Mouse (Mus musculus) embryonic facial prominence, embryonic 14.5 days (tissue): ENCODE data around the gene Cacng5. TPM values are rescaled to one million over a fixed set of nuclear protein-coding genes. Genes with fewer than 3 reads are reported as not detected.

Experiments
- ATAC-seq: fragments of 200-750 bp; cut with Nextera tagmentation; 2 replicates; pipeline ENCODE4 v1.8.0; 2017; ENCODE audit warnings: low read depth, moderate number of reproducible peaks, moderate TSS enrichment
- DNase-seq: peaks from one replicate; pipeline ENCODE4 v3.0.0-alpha.2; 2015; ENCODE audit warnings: low spot score
- H3K27ac ChIP-seq: fragments of 300-500 bp; sonication (generic); replicated peaks from 2 replicates; pipeline ENCODE4 v1.5.1; 2014; ENCODE audit warnings: low read depth, mild to moderate bottlenecking, low read length, moderate library complexity
- H3K27me3 ChIP-seq: fragments of 300-500 bp; sonication (generic); replicated peaks from 2 replicates; pipeline ENCODE4 v1.6.1; 2014; ENCODE audit warnings: low read length; ENCODE audit not compliant: control insufficient read depth, insufficient read depth
- H3K36me3 ChIP-seq: fragments of 300-500 bp; sonication (generic); 2 replicates; pipeline ENCODE4 v1.6.1; 2014; ENCODE audit warnings: low read length, mixed read lengths; ENCODE audit not compliant: control insufficient read depth, insufficient read depth
- H3K4me1 ChIP-seq: fragments of 300-500 bp; sonication (generic); 2 replicates; pipeline ENCODE4 v1.6.1; 2014; ENCODE audit warnings: antibody characterized with exemption, low read length; ENCODE audit not compliant: control insufficient read depth, insufficient read depth
- H3K4me2 ChIP-seq: fragments of 300-500 bp; sonication (generic); 2 replicates; pipeline ENCODE4 v1.6.1; 2014; ENCODE audit warnings: low read depth, mild to moderate bottlenecking, low read length, moderate library complexity, mixed read lengths
- H3K4me3 ChIP-seq: fragments of 300-500 bp; sonication (generic); 2 replicates; pipeline ENCODE4 v1.5.1; 2014; ENCODE audit warnings: low read depth, mild to moderate bottlenecking, low read length
- H3K9ac ChIP-seq: fragments of 300-500 bp; sonication (generic); 2 replicates; pipeline ENCODE4 v1.6.1; 2014; ENCODE audit warnings: low read depth, mild to moderate bottlenecking, low read length, moderate library complexity, mixed read lengths
- H3K9me3 ChIP-seq: fragments of 300-500 bp; sonication (generic); 2 replicates; pipeline ENCODE4 v1.6.1; 2016; ENCODE audit warnings: low read length; ENCODE audit not compliant: control insufficient read depth
- WGBS: fragments of 180-500 bp; shearing (Covaris S2); extraction: QIAGEN DNeasy Blood & Tissue Kit; methylation state at CpG from one replicate; pipeline ENCODE4 v1.1.7; 2014; 5-methylcytosine and 5-hydroxymethylcytosine counted together
- polyA plus RNA-seq: library from polyadenylated mRNA; unstranded; fragments of >200 nt; fragmentation: Nextera tagmentation; extraction: Ambion mirVana; gene quantifications from 2 replicates; pipeline ENCODE4 v1.2.1, GENCODE M21; 2014

The Cacng5 gene
- polyA plus RNA-seq = 0.95 and 1.2 TPM in 2 replicates

DNA sequence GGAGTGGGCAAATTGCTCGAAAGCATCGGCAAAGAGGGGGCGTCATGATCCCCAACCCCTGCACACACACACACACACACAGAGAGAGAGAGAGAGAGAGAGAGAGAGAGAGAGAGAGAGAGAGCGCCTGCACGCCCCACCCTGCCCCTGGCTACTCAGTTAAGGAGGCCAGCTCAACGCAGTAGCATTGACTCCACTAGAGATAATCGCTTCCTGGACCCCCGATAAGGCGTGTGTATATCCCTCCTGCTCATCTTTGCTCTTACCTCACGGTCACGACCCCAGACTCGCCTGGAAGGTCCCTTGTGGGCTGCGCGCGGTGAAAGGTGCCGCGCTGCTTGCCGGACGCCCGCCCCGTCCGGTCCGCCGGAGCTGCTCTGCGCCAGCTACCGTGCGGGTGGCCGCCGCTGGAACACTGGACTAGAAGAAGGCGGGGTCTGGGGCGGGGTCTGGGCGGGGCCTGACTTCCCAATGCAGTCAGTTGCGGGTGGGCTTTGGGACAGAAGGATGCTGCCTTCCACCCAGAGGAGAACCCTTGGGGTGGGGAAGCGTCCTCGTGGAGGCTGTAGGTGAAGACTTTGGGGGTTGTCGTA is at the start of gene Cacng5:
TSS of gene Cacng5 (minus strand) at position 422 of the 593 bp plus-strand sequence.
- peak within 1 kb of the TSS; percentile 55 for H3K4me2 ChIP-seq
- DNase-seq = no peak
- 0 out of 2 replicates have a peak, but pooled peaks have one; percentile 62 for ATAC-seq
- H3K36me3 ChIP-seq = no peaks in the 10 kb centered on the region
- no peak within 1 kb of the TSS for H3K9ac ChIP-seq
- H3K4me3 ChIP-seq = peak within 1 kb of the TSS; percentile 31
- H3K4me1 ChIP-seq = no peaks in the 10 kb centered on the region
- no peaks in the 10 kb centered on the region for H3K9me3 ChIP-seq
- peaks cover 24% of the 10 kb centered on the region for H3K27me3 ChIP-seq
- no peak within 1 kb of the TSS for H3K27ac ChIP-seq
- 5% methylated on average over 31 of the region's 36 CpGs for WGBS

DNA sequence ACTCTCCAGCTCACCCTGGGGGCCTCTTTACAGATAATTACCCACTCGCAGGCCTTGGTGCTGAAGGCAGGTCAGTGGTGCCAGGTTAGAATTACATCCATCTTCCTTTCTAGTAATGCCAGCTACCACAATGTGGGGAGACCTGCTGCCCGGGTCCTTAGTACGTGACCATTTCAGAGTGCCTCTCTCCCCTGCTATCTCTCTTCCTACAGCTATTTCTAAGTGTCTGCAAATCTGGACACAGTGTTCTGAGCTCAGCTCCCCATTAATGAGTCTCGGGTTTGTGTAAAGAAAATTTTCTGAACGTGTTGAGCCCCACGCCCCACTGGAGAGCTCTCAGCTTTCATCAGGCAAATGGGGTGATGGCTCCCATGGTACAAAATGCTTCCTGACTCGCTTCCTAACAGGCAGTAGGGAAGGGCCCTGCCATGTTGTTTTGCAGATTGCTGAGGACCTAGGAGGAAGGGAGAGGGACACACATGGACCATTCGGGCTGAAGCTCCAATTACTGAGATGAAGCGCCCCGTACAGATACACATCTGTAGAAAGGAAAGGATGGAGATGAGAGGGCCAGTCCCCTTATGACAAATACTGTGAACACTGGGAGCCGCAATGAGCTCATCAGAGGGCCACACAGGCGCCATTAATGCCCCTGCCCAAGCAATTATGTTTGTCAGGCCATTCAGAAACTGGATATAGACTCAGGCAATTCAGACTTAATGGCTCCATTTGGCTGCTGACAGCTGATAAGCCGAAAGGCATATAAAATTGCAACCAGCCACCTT is 42.9 kb upstream of the Cacng5 start:
- no peak overlapping the region for H3K4me3 ChIP-seq
- H3K9ac ChIP-seq = no peak overlapping the region
- no peaks in the 10 kb centered on the region for H3K4me1 ChIP-seq
- H3K27me3 ChIP-seq = no peaks in the 10 kb centered on the region
- WGBS = 64% methylated on average over 13 of the region's 13 CpGs
- no peak overlapping the region for H3K4me2 ChIP-seq
- peaks cover 13% of the 10 kb centered on the region; the same call in 1 of the 2 replicates for H3K36me3 ChIP-seq
- no peak; the same call in 1 of the 2 replicates for ATAC-seq
- H3K9me3 ChIP-seq = no peaks in the 10 kb centered on the region
- DNase-seq = no peak
- no peak overlapping the region for H3K27ac ChIP-seq

DNA sequence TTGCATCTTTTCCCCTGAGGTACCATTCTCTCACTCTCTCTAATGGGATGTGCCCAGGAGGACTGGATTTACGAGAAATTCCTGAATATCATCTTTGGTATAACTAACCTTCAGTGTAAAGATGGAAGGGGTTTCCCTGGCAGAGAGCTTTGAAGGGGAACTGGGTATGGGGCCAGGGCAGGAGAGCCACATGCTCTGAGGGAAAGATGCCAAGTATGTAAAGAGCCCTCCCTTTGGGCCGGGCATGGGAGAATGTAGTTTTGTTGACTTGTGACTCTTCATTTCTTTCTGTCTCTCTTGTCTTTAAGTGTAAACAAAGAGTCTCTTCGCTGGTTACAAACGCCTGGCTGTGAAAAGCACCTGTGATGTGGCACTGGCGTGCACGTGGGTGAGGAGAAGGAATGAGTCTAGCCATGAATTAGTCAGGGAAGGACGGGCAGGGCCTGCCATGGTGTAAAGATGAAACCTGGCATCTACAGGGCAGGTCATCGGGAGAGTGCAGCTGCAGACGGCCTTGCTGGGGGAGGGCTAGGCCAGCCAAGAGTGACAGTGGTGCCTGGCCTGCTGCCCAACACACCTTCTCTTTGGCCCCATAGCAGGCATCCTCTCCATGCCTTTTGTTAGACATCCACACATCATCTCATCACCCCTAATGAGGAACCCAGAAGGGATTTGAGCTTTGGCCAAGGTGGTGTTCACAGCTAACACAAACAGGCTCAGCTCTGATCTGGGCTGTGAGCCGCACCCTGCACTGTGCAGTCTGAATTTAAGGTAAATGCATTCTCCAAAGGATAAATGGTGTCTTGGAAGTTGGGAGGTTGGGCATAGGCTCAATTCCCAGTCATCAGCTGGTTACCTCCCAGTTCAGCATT is 40.6 kb upstream of the Cacng5 start:
- ATAC-seq = no peak

DNA sequence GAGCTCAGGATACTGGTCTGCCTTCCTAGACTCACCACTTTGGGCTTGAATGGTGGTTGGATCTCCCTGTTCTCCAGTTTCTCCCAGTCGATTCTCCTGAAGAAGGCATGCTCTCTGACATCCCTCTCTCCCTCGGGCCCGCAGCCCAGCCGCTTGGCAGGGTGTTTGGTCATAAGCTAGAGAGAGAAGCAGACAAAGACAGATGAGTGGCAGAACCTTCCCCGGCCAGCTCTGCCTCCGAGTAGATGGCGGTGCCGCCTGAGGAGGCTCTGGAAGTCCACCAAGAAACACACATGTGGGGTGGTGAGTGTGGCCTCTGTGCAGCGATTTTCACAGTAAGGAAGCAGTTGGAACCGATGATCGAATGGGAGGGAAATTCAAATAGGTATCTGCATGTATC is 36.6 kb upstream of the Cacng5 start:
- DNase-seq (no peak), ATAC-seq (no peak)
- H3K4me2 ChIP-seq = no peak overlapping the region
- no peak overlapping the region for H3K4me3 ChIP-seq
- 82% methylated on average over 11 of the region's 11 CpGs for WGBS
- no peak overlapping the region for H3K9ac ChIP-seq
- peaks cover 15% of the 10 kb centered on the region; the same call in 1 of the 2 replicates for H3K36me3 ChIP-seq
- no peaks in the 10 kb centered on the region for H3K9me3 ChIP-seq
- H3K27me3 ChIP-seq = no peaks in the 10 kb centered on the region
- H3K4me1 ChIP-seq = no peaks in the 10 kb centered on the region
- no peak overlapping the region for H3K27ac ChIP-seq

More for the DNA sequence above, 40.6 kb upstream of the Cacng5 start:
- H3K4me1 ChIP-seq = no peaks in the 10 kb centered on the region
- H3K27me3 ChIP-seq = no peaks in the 10 kb centered on the region
- H3K36me3 ChIP-seq = peaks cover 20% of the 10 kb centered on the region
- H3K4me3 ChIP-seq = no peak overlapping the region
- no peaks in the 10 kb centered on the region for H3K9me3 ChIP-seq
- DNase-seq = no peak
- WGBS = 82% methylated on average over 9 of the region's 10 CpGs
- H3K27ac ChIP-seq = no peak overlapping the region
- no peak overlapping the region for H3K9ac ChIP-seq
- no peak overlapping the region for H3K4me2 ChIP-seq

DNA sequence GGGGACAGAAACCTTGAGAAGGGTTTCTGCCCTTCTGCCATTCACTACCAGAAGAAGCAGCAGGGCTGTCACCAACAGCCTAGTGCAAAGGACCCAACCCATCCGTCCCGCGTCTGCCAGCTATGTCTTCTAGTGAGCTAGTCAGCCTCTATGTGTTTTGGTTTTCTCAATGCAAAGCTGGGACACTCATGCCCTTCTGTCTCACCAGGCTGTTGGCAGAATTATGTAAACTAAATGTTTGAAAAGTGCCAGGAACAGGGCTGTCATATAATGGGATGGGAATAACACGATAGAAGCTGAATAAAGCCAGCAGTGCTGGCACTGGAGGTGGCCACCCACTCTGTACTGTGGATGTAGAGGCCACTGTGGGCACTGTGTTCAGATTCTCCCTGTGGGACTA is 35.8 kb upstream of the Cacng5 start:
- H3K4me2 ChIP-seq = no peak overlapping the region
- H3K9ac ChIP-seq = no peak overlapping the region
- ATAC-seq (no peak), DNase-seq (no peak)
- H3K36me3 ChIP-seq = peaks cover 23% of the 10 kb centered on the region; the same call in 1 of the 2 replicates
- H3K4me1 ChIP-seq = no peaks in the 10 kb centered on the region
- H3K9me3 ChIP-seq = no peaks in the 10 kb centered on the region
- no peak overlapping the region for H3K4me3 ChIP-seq
- no peak overlapping the region for H3K27ac ChIP-seq
- no peaks in the 10 kb centered on the region for H3K27me3 ChIP-seq
- 88% methylated on average over 4 of the region's 4 CpGs for WGBS

DNA sequence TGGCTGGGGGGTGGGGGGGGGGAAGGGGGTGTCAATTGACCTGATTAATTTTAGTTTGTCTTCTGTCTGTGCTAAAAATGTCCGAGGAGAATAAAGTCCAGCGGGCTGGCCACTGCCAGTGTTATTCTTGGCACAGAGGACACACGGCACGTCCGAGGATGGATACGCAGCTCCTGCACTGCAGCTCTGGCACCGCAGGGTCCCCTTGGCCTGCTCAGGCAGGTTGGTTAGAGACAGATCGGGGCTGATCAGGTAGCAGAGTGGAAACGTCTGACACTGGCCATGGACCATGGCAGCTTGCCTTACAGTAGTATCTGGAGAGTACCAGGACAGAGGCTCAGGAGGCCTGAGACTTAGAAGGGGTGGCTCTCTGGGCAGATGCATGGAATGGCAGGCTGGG is 35.4 kb upstream of the Cacng5 start:
- DNase-seq (no peak), ATAC-seq (no peak)
- Histone ChIP-seq H3K27me3 (no peaks in the 10 kb centered on the region), H3K9me3 (no peaks in the 10 kb centered on the region), H3K4me2 (no peak overlapping the region), H3K9ac (no peak overlapping the region), H3K27ac (no peak overlapping the region), H3K4me3 (no peak overlapping the region), H3K4me1 (no peaks in the 10 kb centered on the region), H3K36me3 (peaks cover 27% of the 10 kb centered on the region; the same call in 1 of the 2 replicates)
- 80% methylated on average over 9 of the region's 9 CpGs for WGBS

DNA sequence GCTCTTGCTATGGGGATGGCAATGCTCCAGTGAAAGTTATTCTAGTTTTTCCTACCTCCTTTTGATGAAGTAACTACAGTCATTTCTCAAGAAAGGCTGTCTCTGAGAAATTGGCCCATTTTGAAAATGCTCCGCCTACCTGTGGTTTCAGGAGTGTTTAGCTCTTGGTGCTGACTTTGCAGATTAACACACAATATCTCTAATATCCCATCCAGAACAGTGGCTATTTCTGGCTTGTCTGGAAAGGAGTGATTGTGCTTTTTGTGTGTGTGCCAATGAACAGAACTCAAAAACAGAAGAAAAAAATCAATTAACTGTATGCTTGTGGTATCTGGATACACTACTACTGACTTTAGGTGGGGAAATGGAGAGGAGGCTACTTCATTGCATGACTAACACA is 33.1 kb upstream of the Cacng5 start:
- 97% methylated on average over 1 of the region's 1 CpGs for WGBS
- Histone ChIP-seq H3K27me3 (no peaks in the 10 kb centered on the region), H3K4me1 (no peaks in the 10 kb centered on the region), H3K4me3 (no peak overlapping the region), H3K4me2 (no peak overlapping the region), H3K9me3 (no peaks in the 10 kb centered on the region), H3K27ac (no peak overlapping the region), H3K36me3 (peaks cover 26% of the 10 kb centered on the region; the same call in 1 of the 2 replicates), H3K9ac (no peak overlapping the region)
- ATAC-seq (no peak), DNase-seq (no peak)

DNA sequence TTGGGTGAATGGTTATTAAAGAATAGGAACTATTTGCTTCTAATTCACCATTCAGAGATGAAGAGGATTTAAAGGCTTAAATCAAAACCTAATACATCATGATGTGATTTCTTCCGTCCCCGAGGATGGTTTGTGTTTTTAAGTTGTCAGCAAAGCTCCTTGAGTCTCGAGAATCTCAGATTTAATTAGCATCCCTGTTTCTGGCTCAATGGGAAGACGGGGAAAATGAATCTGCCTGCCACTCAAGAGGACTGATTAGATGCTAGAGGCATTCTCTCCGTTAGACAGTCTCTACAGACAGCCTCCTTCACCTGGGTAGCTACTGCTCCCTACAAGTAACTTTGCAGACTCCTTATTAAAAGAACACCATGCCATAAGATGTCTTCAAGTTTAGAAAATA is 32.0 kb upstream of the Cacng5 start:
- H3K27me3 ChIP-seq = no peaks in the 10 kb centered on the region
- no peak overlapping the region for H3K4me3 ChIP-seq
- H3K4me1 ChIP-seq = no peaks in the 10 kb centered on the region
- H3K27ac ChIP-seq = no peak overlapping the region
- DNase-seq = no peak
- no peak overlapping the region for H3K4me2 ChIP-seq
- 49% methylated on average over 5 of the region's 5 CpGs for WGBS
- no peaks in the 10 kb centered on the region for H3K9me3 ChIP-seq
- H3K9ac ChIP-seq = no peak overlapping the region
- no peak for ATAC-seq
- H3K36me3 ChIP-seq = peaks cover 24% of the 10 kb centered on the region; the same call in 1 of the 2 replicates
